Mouse (Mus musculus) ES-E14 (cell line): Measurements from ENCODE around the gene Rnase4. TPM values are rescaled to one million over a fixed set of nuclear protein-coding genes. Genes with fewer than 3 reads are reported as not detected.

Experiments used
- DNase-seq: peaks from one replicate; pipeline ENCODE4 v3.0.0-alpha.2; 2013; ENCODE audit warnings: low read depth, low spot score
- H3K27ac ChIP-seq: 2 replicates; pipeline ENCODE4 v1.5.1; 2012; ENCODE audit warnings: low read depth, mild to moderate bottlenecking, low read length, moderate library complexity, mixed read lengths; ENCODE audit not compliant: poor library complexity, insufficient read depth, severe bottlenecking
- H3K36me3 ChIP-seq: 2 replicates; pipeline ENCODE4 v1.6.1; 2012; ENCODE audit warnings: mild to moderate bottlenecking, low read length, moderate library complexity, mixed read lengths; ENCODE audit not compliant: control insufficient read depth, poor library complexity, insufficient read depth, severe bottlenecking
- H3K4me1 ChIP-seq, 2 experiments: fragments of 150-350 bp in 1 of 2; sonication (generic) in 1 of 2; 2 replicates each; pipeline ENCODE4 v1.6.1; 2012; ENCODE audit warnings: low read length in 2 of 2, mild to moderate bottlenecking in 1 of 2, mixed read lengths in 1 of 2; ENCODE audit not compliant: control insufficient read depth in 2 of 2, insufficient read depth in 2 of 2, poor library complexity in 1 of 2
- H3K4me3 ChIP-seq, 2 experiments: fragments of 150-350 bp in 1 of 2; sonication (generic) in 1 of 2; 2 replicates each; pipeline ENCODE4 v1.5.1; 2012; ENCODE audit warnings: low read length in 2 of 2, low read depth in 1 of 2, mild to moderate bottlenecking in 1 of 2, mixed read lengths in 1 of 2; ENCODE audit not compliant: insufficient read depth in 1 of 2, poor library complexity in 1 of 2, severe bottlenecking in 1 of 2
- H3K9ac ChIP-seq: 2 replicates; pipeline ENCODE4 v1.6.1; 2012; ENCODE audit warnings: low read depth, mild to moderate bottlenecking, low read length, mixed read lengths; ENCODE audit not compliant: poor library complexity, insufficient read depth, severe bottlenecking
- H3K9me3 ChIP-seq: fragments of 150-350 bp; sonication (generic); 2 replicates; pipeline ENCODE4 v1.6.1; 2012; ENCODE audit warnings: low read depth, mild to moderate bottlenecking, low read length; ENCODE audit not compliant: control insufficient read depth, insufficient read depth
- CHD2 ChIP-seq: IDR thresholded peaks from 2 replicates; pipeline ENCODE4 v1.6.1; 2014; ENCODE audit warnings: mild to moderate bottlenecking, low read depth, low read length, inconsistent platforms
- HCFC1 ChIP-seq: IDR thresholded peaks from 2 replicates; pipeline ENCODE4 v1.6.1; 2012; ENCODE audit warnings: low read length, inconsistent platforms, borderline replicate concordance; ENCODE audit not compliant: insufficient read depth
- MAFK ChIP-seq: IDR thresholded peaks from 2 replicates; pipeline ENCODE4 v1.6.1; 2014; ENCODE audit warnings: mild to moderate bottlenecking, low read depth, low read length, inconsistent platforms; ENCODE audit not compliant: insufficient read depth
- ZC3H11A ChIP-seq: IDR thresholded peaks from 2 replicates; pipeline ENCODE4 v1.6.1; 2012; ENCODE audit warnings: low read depth, mild to moderate bottlenecking, inconsistent platforms, low read length, borderline replicate concordance
- ZNF384 ChIP-seq: IDR thresholded peaks from 2 replicates; pipeline ENCODE4 v1.6.1; 2012; ENCODE audit warnings: low read depth, low read length, inconsistent platforms
- in situ Hi-C, 2 experiments: fragments of 600-800 bp; cut with MboI; formaldehyde crosslinking; loops; one replicate each; pipeline ENCODE4 v1.15.1; 2025; ENCODE audit warnings: low sequenced_read_pairs in 2 of 2, inconsistent platforms in 1 of 2; ENCODE audit not compliant: unreplicated experiment in 2 of 2
- total RNA-seq: library from RNA; depleted of rRNA; stranded (reverse); fragments of 300-350 nt; gene quantifications from 2 replicates; pipeline ENCODE4 v1.2.3, GENCODE M21; 2012

Rnase4 gene
- total RNA-seq, 1 experiment = 2.5 TPM

DNA sequence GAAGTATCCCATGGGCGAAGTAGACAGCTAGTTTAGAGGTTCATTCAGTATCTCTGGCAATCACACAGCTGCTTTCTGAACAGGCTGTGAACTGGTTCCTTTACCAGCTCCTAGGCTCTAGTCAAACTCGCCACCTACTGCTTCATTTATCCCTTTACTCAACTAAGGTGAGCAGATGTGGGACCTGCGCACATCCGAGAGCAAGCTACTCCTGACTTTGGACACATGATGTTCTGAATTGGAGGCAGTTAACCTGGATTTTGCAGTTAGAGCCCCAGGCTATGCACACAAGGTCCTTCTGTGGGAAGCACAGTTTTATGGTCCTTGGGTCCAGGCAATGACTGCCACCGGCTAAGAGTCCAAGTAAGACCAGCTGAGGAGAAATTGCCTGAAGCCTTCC lies 30.1 kb upstream of the Rnase4 start:
- no peak for DNase-seq
- Histone ChIP-seq H3K36me3 (no peaks in the 10 kb centered on the region), H3K4me1 (peaks cover 7% of the 10 kb centered on the region in 2 experiments; a peak in 1 of 4 replicates), H3K27ac (no peak overlapping the region), H3K9ac (no peak overlapping the region), H3K4me3 (no peak overlapping the region), H3K9me3 (no peaks in the 10 kb centered on the region)
- TF ChIP-seq MAFK (no peak), CHD2 (no peak), ZNF384 (no peak), HCFC1 (no peak), ZC3H11A (no peak)
- in situ Hi-C loops = loop anchor here (10.0 to 25.0 kb wide), 2 partner anchors 223 to 236 kb away; no protein-coding TSS in a partner anchor

DNA sequence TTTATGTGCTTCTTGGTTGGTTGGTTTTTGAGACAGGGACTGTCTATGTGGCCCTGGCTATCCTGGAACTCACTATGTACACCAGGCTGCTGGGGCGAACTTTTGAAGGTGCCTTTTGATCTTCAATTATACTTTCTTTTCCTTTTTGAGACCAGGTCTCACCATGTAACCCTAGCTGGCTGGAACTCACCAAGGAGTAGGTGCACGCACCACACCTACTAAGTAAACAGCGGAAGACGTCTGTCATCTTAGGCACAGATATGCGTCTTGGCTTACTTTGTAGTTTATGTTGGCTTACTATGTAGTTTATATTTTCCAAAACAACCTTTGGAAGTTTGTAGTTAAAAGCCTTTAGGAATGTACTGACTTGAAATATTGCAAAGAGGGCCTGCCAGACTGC lies 21.9 kb upstream of the Rnase4 start:
- H3K4me3 ChIP-seq = no peak overlapping the region
- no peaks in the 10 kb centered on the region for H3K4me1 ChIP-seq
- in situ Hi-C loops = loop anchor here (10.0 to 25.0 kb wide), 2 partner anchors 232 to 244 kb away; no protein-coding TSS in a partner anchor
- no peak for DNase-seq
- no peak overlapping the region for H3K9ac ChIP-seq
- no peaks in the 10 kb centered on the region for H3K36me3 ChIP-seq
- H3K9me3 ChIP-seq = no peaks in the 10 kb centered on the region
- no peak overlapping the region for H3K27ac ChIP-seq
- TF ChIP-seq CHD2 (no peak), HCFC1 (no peak), ZC3H11A (no peak), MAFK (no peak), ZNF384 (no peak)

DNA sequence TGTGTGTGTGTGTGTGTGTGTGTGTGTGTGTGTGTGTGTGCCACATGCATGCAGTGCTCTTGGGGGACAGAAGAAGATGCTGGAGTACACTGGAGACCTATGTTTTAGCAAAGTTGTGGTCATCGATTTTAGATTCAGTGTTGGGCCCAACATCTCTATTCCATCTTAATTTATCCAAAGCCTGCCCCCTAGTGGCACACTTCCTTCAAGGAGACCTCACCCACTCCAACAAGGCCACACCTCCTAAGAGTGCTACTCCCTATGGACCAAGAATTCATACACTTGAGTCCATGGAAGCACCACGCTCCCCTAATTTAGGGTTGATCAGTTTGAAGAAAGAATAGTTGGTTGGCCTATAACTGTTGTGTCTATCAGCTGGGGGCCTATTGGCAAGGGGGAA lies 21.3 kb upstream of the Rnase4 start:
- H3K9me3 ChIP-seq = no peaks in the 10 kb centered on the region

DNA sequence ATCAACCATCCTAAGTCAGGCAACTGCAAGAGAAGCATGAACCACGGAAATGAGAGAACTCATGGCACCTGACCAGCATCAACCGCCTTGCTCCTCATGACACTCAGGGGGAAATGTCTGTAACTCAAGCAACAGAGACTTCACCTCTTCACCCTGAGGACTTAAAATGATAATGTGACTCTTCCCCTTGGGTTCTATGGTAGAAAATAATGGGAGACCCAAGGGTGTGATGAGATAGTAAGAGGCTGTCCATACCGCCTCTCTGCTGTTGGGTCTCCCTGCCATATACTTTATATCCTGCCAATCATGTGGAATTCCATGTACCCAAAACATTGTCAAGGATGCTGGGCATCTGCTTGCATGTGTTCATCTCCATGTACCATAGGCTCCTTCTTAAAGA lies 16.5 kb upstream of the Rnase4 start, which contains the start of gene Olfr750:
Olfr750 (minus strand) TSS at position 101 of the 400 bp plus-strand sequence.
- Histone ChIP-seq H3K9ac (no peak within 1 kb of the TSS), H3K4me3 (no peak within 1 kb of the TSS), H3K27ac (no peak within 1 kb of the TSS), H3K36me3 (no peaks in the 10 kb centered on the region), H3K4me1 (no peaks in the 10 kb centered on the region), H3K9me3 (no peaks in the 10 kb centered on the region)
- TF ChIP-seq ZC3H11A (no peak), ZNF384 (no peak), CHD2 (no peak), HCFC1 (no peak), MAFK (no peak)
- no peak for DNase-seq
- in situ Hi-C loops = loop anchor here in 1 of 2 experiments (25.0 kb wide), 1 partner anchor 237 kb away; no protein-coding TSS in a partner anchor

More for the DNA sequence above, 21.3 kb upstream of the Rnase4 start:
- Histone ChIP-seq H3K9ac (no peak overlapping the region), H3K27ac (no peak overlapping the region), H3K36me3 (no peaks in the 10 kb centered on the region), H3K4me3 (no peak overlapping the region), H3K4me1 (no peaks in the 10 kb centered on the region)
- peak; percentile 92 for DNase-seq
- TF ChIP-seq ZNF384 (no peak), CHD2 (no peak), ZC3H11A (no peak), MAFK (no peak), HCFC1 (no peak)
- in situ Hi-C loops = loop anchor here (10.0 to 25.0 kb wide), 2 partner anchors 232 to 245 kb away; no protein-coding TSS in a partner anchor
